Mouse (Mus musculus): Measurements from ENCODE around the gene Sh3gl1.

GRCm38 (mm10) chr17:56020400-56021084, 15.9 kb downstream of the Sh3gl1 start:
- TF ChIP-seq CTCF (IDR thresholded peaks at IDR 0.05; ENCODE audit: low read depth) (no peak), EP300 (optimal IDR thresholded peaks at IDR 0.05) (no peak)

Measured in stomach, postnatal 0 days (tissue).